Mouse (Mus musculus): Measurements from ENCODE around the gene Ranbp17. TPM values are rescaled to one million over a fixed set of nuclear protein-coding genes. Genes with fewer than 3 reads are reported as not detected.

Gene Ranbp17
- polyA plus RNA-seq, 1 experiment = 6.7 TPM

- Histone ChIP-seq H3K4me1 (ENCODE audit: control insufficient read depth, insufficient read depth, low read length) (no peaks in the 10 kb centered on the region), H3K4me3 (ENCODE audit: insufficient read depth, low read length) (no peak overlapping the region), H3K27ac (ENCODE audit: insufficient read depth, low read length) (no peak overlapping the region)
- TF ChIP-seq CTCF (IDR thresholded peaks at IDR 0.05; ENCODE audit: borderline replicate concordance, insufficient read depth, low read length) (no peak), POLR2A (IDR thresholded peaks at IDR 0.05; ENCODE audit: low read depth, low read length) (no peak)
These were observed 306.1 kb downstream of the Ranbp17 start for GRCm38 (mm10) chr11:33207411-33207810.

- Histone ChIP-seq H3K27ac (ENCODE audit: insufficient read depth, low read length) (no peak overlapping the region), H3K4me1 (ENCODE audit: control insufficient read depth, insufficient read depth, low read length) (no peaks in the 10 kb centered on the region), H3K4me3 (ENCODE audit: insufficient read depth, low read length) (no peak overlapping the region)
- TF ChIP-seq CTCF (IDR thresholded peaks at IDR 0.05; ENCODE audit: borderline replicate concordance, insufficient read depth, low read length) (no peak), POLR2A (IDR thresholded peaks at IDR 0.05; ENCODE audit: low read depth, low read length) (no peak)
These were observed 308.6 kb downstream of the Ranbp17 start for GRCm38 (mm10) chr11:33204966-33205365.

- TF ChIP-seq CTCF (IDR thresholded peaks at IDR 0.05; ENCODE audit: borderline replicate concordance, insufficient read depth, low read length) (no peak), POLR2A (IDR thresholded peaks at IDR 0.05; ENCODE audit: low read depth, low read length) (no peak)
- Histone ChIP-seq H3K27ac (ENCODE audit: insufficient read depth, low read length) (no peak overlapping the region), H3K4me1 (ENCODE audit: control insufficient read depth, insufficient read depth, low read length) (no peaks in the 10 kb centered on the region), H3K4me3 (ENCODE audit: insufficient read depth, low read length) (no peak overlapping the region)
These were observed 309.2 kb downstream of the Ranbp17 start for GRCm38 (mm10) chr11:33204329-33204705.

GRCm38 (mm10) chr11:33203383-33204328 lies 309.9 kb downstream of the Ranbp17 start, which contains the start of gene Tlx3:
Gene Tlx3 (minus strand): TSS chr11:33203589.
- Histone ChIP-seq H3K4me3 (ENCODE audit: insufficient read depth, low read length) (no peak within 1 kb of the TSS), H3K27ac (ENCODE audit: insufficient read depth, low read length) (no peak within 1 kb of the TSS), H3K4me1 (ENCODE audit: control insufficient read depth, insufficient read depth, low read length) (no peaks in the 10 kb centered on the region)
- TF ChIP-seq POLR2A (IDR thresholded peaks at IDR 0.05; ENCODE audit: low read depth, low read length) (no peak), CTCF (IDR thresholded peaks at IDR 0.05; ENCODE audit: borderline replicate concordance, insufficient read depth, low read length) (no peak)

GRCm38 (mm10) chr11:33202972-33203371 lies 310.6 kb downstream of the Ranbp17 start:
- TF ChIP-seq CTCF (IDR thresholded peaks at IDR 0.05; ENCODE audit: borderline replicate concordance, insufficient read depth, low read length) (no peak), POLR2A (IDR thresholded peaks at IDR 0.05; ENCODE audit: low read depth, low read length) (no peak)
- Histone ChIP-seq H3K4me1 (ENCODE audit: control insufficient read depth, insufficient read depth, low read length) (no peaks in the 10 kb centered on the region), H3K4me3 (ENCODE audit: insufficient read depth, low read length) (no peak overlapping the region), H3K27ac (ENCODE audit: insufficient read depth, low read length) (no peak overlapping the region)

GRCm38 (mm10) chr11:33202296-33202695 lies 311.2 kb downstream of the Ranbp17 start:
- Histone ChIP-seq H3K4me3 (ENCODE audit: insufficient read depth, low read length) (no peak overlapping the region), H3K27ac (ENCODE audit: insufficient read depth, low read length) (no peak overlapping the region), H3K4me1 (ENCODE audit: control insufficient read depth, insufficient read depth, low read length) (no peaks in the 10 kb centered on the region)
- TF ChIP-seq POLR2A (IDR thresholded peaks at IDR 0.05; ENCODE audit: low read depth, low read length) (no peak), CTCF (IDR thresholded peaks at IDR 0.05; ENCODE audit: borderline replicate concordance, insufficient read depth, low read length) (no peak)

- no peak for TF ChIP-seq CTCF (IDR thresholded peaks at IDR 0.05; ENCODE audit: borderline replicate concordance, insufficient read depth, low read length)
- no peak for TF ChIP-seq POLR2A (IDR thresholded peaks at IDR 0.05; ENCODE audit: low read depth, low read length)
- H3K4me3 ChIP-seq (ENCODE audit: insufficient read depth, low read length) = no peak overlapping the region
- H3K4me1 ChIP-seq (ENCODE audit: control insufficient read depth, insufficient read depth, low read length) = no peaks in the 10 kb centered on the region
- no peak overlapping the region for H3K27ac ChIP-seq (ENCODE audit: insufficient read depth, low read length)
These were observed 311.9 kb downstream of the Ranbp17 start for GRCm38 (mm10) chr11:33201626-33202010.

GRCm38 (mm10) chr11:33200764-33201625 lies 312.6 kb downstream of the Ranbp17 start:
- no peak overlapping the region for H3K27ac ChIP-seq (ENCODE audit: insufficient read depth, low read length)
- TF ChIP-seq POLR2A (IDR thresholded peaks at IDR 0.05; ENCODE audit: low read depth, low read length) (no peak), CTCF (IDR thresholded peaks at IDR 0.05; ENCODE audit: borderline replicate concordance, insufficient read depth, low read length) (no peak)
- no peaks in the 10 kb centered on the region for H3K4me1 ChIP-seq (ENCODE audit: control insufficient read depth, insufficient read depth, low read length)
- no peak overlapping the region for H3K4me3 ChIP-seq (ENCODE audit: insufficient read depth, low read length)

- Histone ChIP-seq H3K4me3 (ENCODE audit: insufficient read depth, low read length) (no peak overlapping the region), H3K4me1 (ENCODE audit: control insufficient read depth, insufficient read depth, low read length) (no peaks in the 10 kb centered on the region), H3K27ac (ENCODE audit: insufficient read depth, low read length) (no peak overlapping the region)
- TF ChIP-seq CTCF (IDR thresholded peaks at IDR 0.05; ENCODE audit: borderline replicate concordance, insufficient read depth, low read length) = no peak
- TF ChIP-seq POLR2A (IDR thresholded peaks at IDR 0.05; ENCODE audit: low read depth, low read length) = no peak
These were observed 313.4 kb downstream of the Ranbp17 start for GRCm38 (mm10) chr11:33199906-33200763.
